Mouse (Mus musculus): ENCODE results near the gene Stam. TPM values are rescaled to one million over a fixed set of nuclear protein-coding genes. Genes with fewer than 3 reads are reported as not detected.

Gene Stam
- polyA plus RNA-seq, 1 experiment from 2014 or later: 97.8 TPM

DNA sequence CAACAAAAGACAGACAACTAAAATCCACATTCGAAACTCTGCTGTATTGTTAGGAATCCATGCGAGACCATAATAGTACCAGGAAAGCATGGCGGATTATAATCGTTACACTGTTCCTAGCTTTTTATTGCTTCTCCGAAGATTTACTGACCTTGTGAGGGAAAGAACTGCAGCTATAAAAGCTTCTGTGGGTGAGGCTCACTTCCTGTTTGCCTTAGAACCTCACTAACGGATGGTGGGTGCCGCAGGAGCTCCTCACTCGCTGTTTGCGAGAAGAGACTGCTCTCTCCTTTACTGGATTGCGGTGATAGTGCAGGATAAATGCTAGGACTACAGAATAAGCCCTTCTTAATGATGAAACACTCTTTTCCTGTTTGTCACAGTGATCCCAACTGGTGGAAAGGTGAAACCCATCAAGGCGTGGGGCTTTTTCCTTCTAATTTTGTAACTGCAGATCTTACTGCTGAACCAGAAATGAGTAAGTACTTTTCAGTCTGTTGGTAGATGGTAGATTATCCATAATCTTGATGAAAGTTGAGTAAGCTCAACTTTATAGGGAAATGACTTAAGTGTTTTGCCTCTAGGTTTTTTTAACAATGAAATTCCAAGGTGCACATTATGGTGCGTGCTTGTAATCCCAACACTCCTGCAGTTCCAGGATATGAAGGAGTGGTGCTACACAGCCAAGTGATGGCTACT is 56.9 kb downstream of the Stam start:
- H3K27me3 ChIP-seq: no peaks in the 10 kb centered on the region
- WGBS: 91% methylated on average over 12 of the region's 12 CpGs
- H3K36me3 ChIP-seq (replicated peaks): peaks cover 29% of the 10 kb centered on the region
- no peak overlapping the region for H3K27ac ChIP-seq
- H3K4me2 ChIP-seq: no peak overlapping the region
- ATAC-seq (ENCODE audit: low FRiP score): no peak
- no peaks in the 10 kb centered on the region for H3K9me3 ChIP-seq
- H3K4me1 ChIP-seq: 0 out of 2 replicates have a peak, but pooled peaks cover 5% of the 10 kb centered on the region
- no peak overlapping the region for H3K9ac ChIP-seq
- H3K4me3 ChIP-seq (replicated peaks): no peak overlapping the region

GRCm38 (mm10) chr2:14132468-14133326 is 58.8 kb downstream of the Stam start:
- H3K4me2 ChIP-seq: no peak overlapping the region
- H3K9ac ChIP-seq: no peak overlapping the region

GRCm38 (mm10) chr2:14136906-14137305 is 63.0 kb downstream of the Stam start:
- ATAC-seq (ENCODE audit: low FRiP score): no peak
- peaks cover 35% of the 10 kb centered on the region for H3K36me3 ChIP-seq (replicated peaks)
- no peak overlapping the region for H3K9ac ChIP-seq
- no peaks in the 10 kb centered on the region for H3K27me3 ChIP-seq
- H3K9me3 ChIP-seq: no peaks in the 10 kb centered on the region
- no peak overlapping the region for H3K4me3 ChIP-seq (replicated peaks)
- no peak overlapping the region for H3K27ac ChIP-seq
- no peaks in the 10 kb centered on the region for H3K4me1 ChIP-seq
- 74% methylated on average over 3 of the region's 3 CpGs for WGBS
- no peak overlapping the region for H3K4me2 ChIP-seq

More at GRCm38 (mm10) chr2:14132468-14133326, 58.8 kb downstream of the Stam start:
- H3K4me3 ChIP-seq (replicated peaks): no peak overlapping the region
- 98% methylated on average over 4 of the region's 4 CpGs for WGBS
- 0 out of 2 replicates have a peak, but pooled peaks cover under 1% of the 10 kb centered on the region for H3K4me1 ChIP-seq
- no peak overlapping the region for H3K27ac ChIP-seq
- H3K27me3 ChIP-seq: no peaks in the 10 kb centered on the region
- ATAC-seq (ENCODE audit: low FRiP score): no peak
- H3K9me3 ChIP-seq: no peaks in the 10 kb centered on the region
- H3K36me3 ChIP-seq (replicated peaks): peaks cover 31% of the 10 kb centered on the region

GRCm38 (mm10) chr2:14139590-14139989 is 65.7 kb downstream of the Stam start:
- WGBS: 92% methylated on average over 6 of the region's 6 CpGs
- 0 out of 2 replicates have a peak, but pooled peaks have one; percentile 55 for ATAC-seq (ENCODE audit: low FRiP score)

GRCm38 (mm10) chr2:14140044-14140443 is 66.1 kb downstream of the Stam start:
- Histone ChIP-seq H3K4me2 (no peak overlapping the region), H3K27ac (no peak overlapping the region), H3K27me3 (no peaks in the 10 kb centered on the region), H3K4me3 (replicated peaks) (no peak overlapping the region), H3K4me1 (no peaks in the 10 kb centered on the region), H3K9ac (no peak overlapping the region), H3K9me3 (no peaks in the 10 kb centered on the region), H3K36me3 (replicated peaks) (peaks cover 42% of the 10 kb centered on the region)
- 65% methylated on average over 2 of the region's 2 CpGs for WGBS
- no peak for ATAC-seq (ENCODE audit: low FRiP score)

More at GRCm38 (mm10) chr2:14139590-14139989, 65.7 kb downstream of the Stam start:
- H3K4me3 ChIP-seq (replicated peaks): no peak overlapping the region
- no peaks in the 10 kb centered on the region for H3K27me3 ChIP-seq
- H3K9me3 ChIP-seq: no peaks in the 10 kb centered on the region
- H3K36me3 ChIP-seq (replicated peaks): peaks cover 40% of the 10 kb centered on the region
- H3K4me1 ChIP-seq: no peaks in the 10 kb centered on the region
- H3K9ac ChIP-seq: no peak overlapping the region
- H3K4me2 ChIP-seq: no peak overlapping the region
- H3K27ac ChIP-seq: no peak overlapping the region

DNA sequence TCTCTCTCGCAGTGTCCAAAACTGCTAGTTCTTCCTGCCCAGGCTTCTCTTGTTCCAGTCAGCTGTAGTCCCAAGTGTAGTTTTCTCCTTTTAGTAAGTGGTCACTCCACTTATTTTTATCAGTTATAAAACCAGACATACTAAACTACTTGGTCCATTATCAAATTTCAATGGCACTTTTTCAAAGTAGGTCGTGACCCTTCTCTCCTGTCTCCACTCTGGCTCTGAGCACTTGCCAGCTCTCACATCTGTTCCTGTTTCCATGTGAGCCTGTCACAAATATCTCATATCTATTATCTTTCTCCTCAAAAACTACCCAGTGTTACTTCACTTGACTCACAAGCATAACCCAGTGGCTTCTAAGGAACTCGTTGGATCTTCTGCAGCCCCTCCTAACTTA is 71.4 kb downstream of the Stam start:
- Histone ChIP-seq H3K4me2 (no peak overlapping the region), H3K27ac (no peak overlapping the region), H3K27me3 (no peaks in the 10 kb centered on the region), H3K9me3 (no peaks in the 10 kb centered on the region), H3K36me3 (replicated peaks) (peaks cover 39% of the 10 kb centered on the region), H3K9ac (no peak overlapping the region), H3K4me3 (replicated peaks) (no peak overlapping the region), H3K4me1 (no peaks in the 10 kb centered on the region)
- 86% methylated on average over 3 of the region's 3 CpGs for WGBS
- ATAC-seq (ENCODE audit: low FRiP score): no peak

GRCm38 (mm10) chr2:14146913-14147312 is 73.0 kb downstream of the Stam start:
- no peak for ATAC-seq (ENCODE audit: low FRiP score)
- Histone ChIP-seq H3K9me3 (no peaks in the 10 kb centered on the region), H3K4me3 (replicated peaks) (no peak overlapping the region), H3K4me2 (no peak overlapping the region), H3K4me1 (no peaks in the 10 kb centered on the region), H3K27me3 (no peaks in the 10 kb centered on the region), H3K9ac (no peak overlapping the region), H3K36me3 (replicated peaks) (peaks cover 33% of the 10 kb centered on the region), H3K27ac (no peak overlapping the region)
- WGBS: 86% methylated on average over 2 of the region's 2 CpGs

GRCm38 (mm10) chr2:14150829-14151228 is 76.9 kb downstream of the Stam start:
- Histone ChIP-seq H3K4me3 (replicated peaks) (no peak overlapping the region), H3K9ac (no peak overlapping the region), H3K9me3 (no peaks in the 10 kb centered on the region), H3K4me1 (no peaks in the 10 kb centered on the region), H3K27me3 (no peaks in the 10 kb centered on the region), H3K4me2 (no peak overlapping the region), H3K36me3 (replicated peaks) (peaks cover 10% of the 10 kb centered on the region; the same call in 1 of the 2 replicates), H3K27ac (no peak overlapping the region)
- 93% methylated on average over 2 of the region's 2 CpGs for WGBS
- ATAC-seq (ENCODE audit: low FRiP score): no peak

GRCm38 (mm10) chr2:14151854-14152253 is 78.0 kb downstream of the Stam start:
- Histone ChIP-seq H3K4me1 (no peaks in the 10 kb centered on the region), H3K27ac (no peak overlapping the region), H3K4me3 (replicated peaks) (no peak overlapping the region), H3K4me2 (no peak overlapping the region), H3K9ac (no peak overlapping the region), H3K27me3 (no peaks in the 10 kb centered on the region), H3K9me3 (no peaks in the 10 kb centered on the region), H3K36me3 (replicated peaks) (0 out of 2 replicates have a peak, but pooled peaks cover 3% of the 10 kb centered on the region)
- 94% methylated on average over 6 of the region's 6 CpGs for WGBS
- ATAC-seq (ENCODE audit: low FRiP score): no peak

DNA sequence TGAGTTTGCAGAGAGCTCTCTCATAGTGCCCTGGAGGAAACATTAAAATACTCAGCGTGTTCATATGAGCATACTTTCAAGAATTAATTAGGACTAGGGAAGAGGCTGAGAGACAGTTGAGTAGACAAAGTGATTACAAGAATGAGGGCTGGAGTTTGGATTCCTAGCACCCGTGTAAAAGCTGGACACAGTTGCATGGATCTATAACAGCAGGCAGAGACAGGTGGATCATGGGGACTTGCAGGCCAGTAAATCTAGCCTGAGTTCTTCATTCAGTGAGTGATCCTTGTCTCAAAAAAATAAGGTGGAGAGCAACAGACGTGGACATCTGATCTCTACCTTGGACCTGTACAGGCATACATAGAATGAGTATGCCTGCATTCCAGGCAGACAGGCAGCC is 85.1 kb downstream of the Stam start:
- 89% methylated on average over 3 of the region's 3 CpGs for WGBS
- H3K4me3 ChIP-seq (replicated peaks): no peak overlapping the region

DNA sequence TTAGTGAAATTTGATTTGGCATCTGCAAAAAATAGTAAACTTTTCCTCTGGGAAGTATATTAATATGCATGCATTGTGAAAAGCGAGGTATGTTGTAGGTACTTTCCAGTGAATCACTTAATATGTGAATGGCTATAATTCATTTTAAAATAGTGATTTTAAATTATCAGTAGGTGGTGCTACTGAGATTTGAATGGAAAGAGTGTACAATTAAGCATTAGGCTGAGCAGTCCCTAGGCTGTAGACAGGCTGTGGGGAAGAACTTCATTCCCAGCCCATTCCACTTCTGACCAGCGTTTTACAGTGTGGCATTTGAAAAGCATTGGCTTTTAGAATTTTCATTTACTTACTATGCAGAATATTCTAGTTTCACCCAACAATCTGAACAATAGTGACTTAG is 85.9 kb downstream of the Stam start:
- 79% methylated on average over 2 of the region's 2 CpGs for WGBS
- Histone ChIP-seq H3K4me3 (replicated peaks) (no peak overlapping the region), H3K4me2 (no peak overlapping the region), H3K27me3 (no peaks in the 10 kb centered on the region), H3K9me3 (no peaks in the 10 kb centered on the region), H3K9ac (no peak overlapping the region), H3K36me3 (replicated peaks) (no peaks in the 10 kb centered on the region), H3K27ac (no peak overlapping the region), H3K4me1 (no peaks in the 10 kb centered on the region)
- no peak for ATAC-seq (ENCODE audit: low FRiP score)

More for the DNA sequence above, 85.1 kb downstream of the Stam start:
- Histone ChIP-seq H3K9ac (no peak overlapping the region), H3K4me2 (no peak overlapping the region), H3K27me3 (no peaks in the 10 kb centered on the region), H3K27ac (no peak overlapping the region), H3K4me1 (no peaks in the 10 kb centered on the region), H3K9me3 (no peaks in the 10 kb centered on the region), H3K36me3 (replicated peaks) (no peaks in the 10 kb centered on the region)
- ATAC-seq (ENCODE audit: low FRiP score): no peak

DNA sequence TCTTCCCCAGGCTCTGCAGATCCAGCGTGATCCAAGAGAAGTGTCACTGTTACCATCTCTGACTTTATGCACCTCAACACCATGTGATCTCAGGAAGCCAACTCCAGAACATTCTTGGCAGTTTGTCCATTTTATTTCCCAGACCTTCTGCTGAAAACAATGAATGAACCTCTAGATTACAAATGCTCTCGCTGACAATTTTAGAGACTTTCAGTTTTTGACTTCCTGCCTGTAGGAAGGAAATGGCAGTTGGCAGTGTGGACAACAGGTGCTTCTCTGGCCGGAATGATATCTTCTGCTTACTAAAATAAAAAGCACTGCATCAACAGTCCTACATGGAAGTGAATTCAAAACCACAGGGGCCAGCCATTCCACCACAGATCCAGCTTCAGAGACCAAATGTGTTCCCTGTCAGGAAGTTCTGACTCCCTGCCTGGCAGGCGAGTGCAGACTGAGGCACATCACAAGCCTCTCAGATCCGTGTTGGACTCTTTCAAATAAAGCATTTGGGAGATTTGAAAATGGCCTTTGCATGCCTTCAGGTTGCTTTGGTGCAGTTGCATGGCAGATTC is 90.6 kb downstream of the Stam start:
- Histone ChIP-seq H3K27me3 (no peaks in the 10 kb centered on the region), H3K4me2 (no peak overlapping the region), H3K9me3 (no peaks in the 10 kb centered on the region), H3K9ac (no peak overlapping the region), H3K4me1 (no peaks in the 10 kb centered on the region), H3K4me3 (replicated peaks) (no peak overlapping the region), H3K27ac (no peak overlapping the region), H3K36me3 (replicated peaks) (no peaks in the 10 kb centered on the region)
- 83% methylated on average over 5 of the region's 5 CpGs for WGBS
- no peak for ATAC-seq (ENCODE audit: low FRiP score)
